Mouse (Mus musculus): ENCODE data around the gene Stat6. TPM values are rescaled to one million over a fixed set of nuclear protein-coding genes. Genes with fewer than 3 reads are reported as not detected.

The Stat6 gene
- polyA plus RNA-seq, 1 experiment from 2014 or later, result 5.0 TPM

GRCm38 (mm10) chr10:127668093-127669050, 25.6 kb downstream of the Stat6 start, which contains the start of gene Nab2:
TSS of gene Nab2 (minus strand) at chr10:127668568.
- Histone ChIP-seq H3K36me3 (no peaks in the 10 kb centered on the region), H3K9me3 (replicated peaks) (no peaks in the 10 kb centered on the region), H3K4me2 (peak within 1 kb of the TSS; percentile 96), H3K9ac (replicated peaks) (peak within 1 kb of the TSS; percentile 44), H3K27ac (replicated peaks) (peak within 1 kb of the TSS; percentile 78), H3K4me3 (replicated peaks) (peak within 1 kb of the TSS; percentile 54), H3K4me1 (peaks cover 46% of the 10 kb centered on the region), H3K27me3 (replicated peaks) (peaks cover 53% of the 10 kb centered on the region)
- no peak for ATAC-seq (ENCODE audit: low FRiP score)
- 3% methylated on average over 38 of the region's 40 CpGs for WGBS

DNA sequence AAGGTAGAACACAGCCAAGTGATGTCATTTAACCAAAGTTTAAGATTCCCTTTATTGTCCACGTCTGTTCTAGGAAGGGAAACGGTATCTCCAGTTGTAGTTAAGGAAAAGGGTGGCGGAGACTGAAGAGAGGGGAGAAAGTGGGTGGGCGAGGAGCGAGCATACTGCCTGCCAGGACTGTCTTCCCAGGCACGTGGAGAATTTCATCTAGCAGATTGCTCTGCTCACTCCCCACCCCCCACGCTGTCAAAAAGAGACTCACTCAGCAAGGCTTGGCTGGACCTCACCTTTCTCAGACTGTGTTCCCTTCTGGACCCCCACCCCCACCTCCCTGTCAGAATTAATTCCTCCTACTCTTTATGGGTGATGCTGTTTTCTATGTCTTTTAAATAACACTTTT, 26.4 kb downstream of the Stat6 start:
- H3K4me2 ChIP-seq, result peak overlapping the region; percentile 96
- H3K36me3 ChIP-seq, result no peaks in the 10 kb centered on the region
- peaks cover 45% of the 10 kb centered on the region for H3K4me1 ChIP-seq
- H3K9me3 ChIP-seq (replicated peaks), result no peaks in the 10 kb centered on the region
- H3K27ac ChIP-seq (replicated peaks), result peak overlapping the region; percentile 78; the same call in 1 of the 2 replicates
- no peak for ATAC-seq (ENCODE audit: low FRiP score)
- no peak overlapping the region for H3K9ac ChIP-seq (replicated peaks)
- peaks cover 45% of the 10 kb centered on the region for H3K27me3 ChIP-seq (replicated peaks)
- WGBS, result 27% methylated on average over 7 of the region's 7 CpGs
- no peak overlapping the region for H3K4me3 ChIP-seq (replicated peaks)

GRCm38 (mm10) chr10:127670185-127670584, 27.4 kb downstream of the Stat6 start:
- Histone ChIP-seq H3K4me1 (peaks cover 39% of the 10 kb centered on the region), H3K4me3 (replicated peaks) (no peak overlapping the region), H3K9ac (replicated peaks) (no peak overlapping the region), H3K9me3 (replicated peaks) (no peaks in the 10 kb centered on the region), H3K36me3 (no peaks in the 10 kb centered on the region), H3K27me3 (replicated peaks) (peaks cover 35% of the 10 kb centered on the region), H3K27ac (replicated peaks) (no peak overlapping the region), H3K4me2 (no peak overlapping the region)
- no peak for ATAC-seq (ENCODE audit: low FRiP score)
- 96% methylated on average over 2 of the region's 2 CpGs for WGBS

- 45% methylated on average over 2 of the region's 2 CpGs for WGBS
- H3K4me2 ChIP-seq, result no peak overlapping the region
- no peak for ATAC-seq (ENCODE audit: low FRiP score)
These were observed 28.5 kb downstream of the Stat6 start for GRCm38 (mm10) chr10:127671276-127671675.

GRCm38 (mm10) chr10:127674046-127674655, 31.4 kb downstream of the Stat6 start:
- Histone ChIP-seq H3K9me3 (replicated peaks) (no peaks in the 10 kb centered on the region), H3K27ac (replicated peaks) (no peak overlapping the region), H3K4me2 (no peak overlapping the region), H3K9ac (replicated peaks) (no peak overlapping the region), H3K36me3 (no peaks in the 10 kb centered on the region), H3K27me3 (replicated peaks) (peaks cover 9% of the 10 kb centered on the region; the same call in 1 of the 2 replicates), H3K4me1 (peaks cover 20% of the 10 kb centered on the region), H3K4me3 (replicated peaks) (no peak overlapping the region)
- WGBS, result 96% methylated on average over 6 of the region's 6 CpGs
- ATAC-seq (ENCODE audit: low FRiP score), result no peak

More at GRCm38 (mm10) chr10:127671276-127671675, 28.5 kb downstream of the Stat6 start:
- no peak overlapping the region for H3K4me3 ChIP-seq (replicated peaks)
- no peaks in the 10 kb centered on the region for H3K36me3 ChIP-seq
- no peaks in the 10 kb centered on the region for H3K9me3 ChIP-seq (replicated peaks)
- H3K4me1 ChIP-seq, result peaks cover 35% of the 10 kb centered on the region
- H3K27ac ChIP-seq (replicated peaks), result no peak overlapping the region
- no peak overlapping the region for H3K9ac ChIP-seq (replicated peaks)
- peaks cover 24% of the 10 kb centered on the region for H3K27me3 ChIP-seq (replicated peaks)

DNA sequence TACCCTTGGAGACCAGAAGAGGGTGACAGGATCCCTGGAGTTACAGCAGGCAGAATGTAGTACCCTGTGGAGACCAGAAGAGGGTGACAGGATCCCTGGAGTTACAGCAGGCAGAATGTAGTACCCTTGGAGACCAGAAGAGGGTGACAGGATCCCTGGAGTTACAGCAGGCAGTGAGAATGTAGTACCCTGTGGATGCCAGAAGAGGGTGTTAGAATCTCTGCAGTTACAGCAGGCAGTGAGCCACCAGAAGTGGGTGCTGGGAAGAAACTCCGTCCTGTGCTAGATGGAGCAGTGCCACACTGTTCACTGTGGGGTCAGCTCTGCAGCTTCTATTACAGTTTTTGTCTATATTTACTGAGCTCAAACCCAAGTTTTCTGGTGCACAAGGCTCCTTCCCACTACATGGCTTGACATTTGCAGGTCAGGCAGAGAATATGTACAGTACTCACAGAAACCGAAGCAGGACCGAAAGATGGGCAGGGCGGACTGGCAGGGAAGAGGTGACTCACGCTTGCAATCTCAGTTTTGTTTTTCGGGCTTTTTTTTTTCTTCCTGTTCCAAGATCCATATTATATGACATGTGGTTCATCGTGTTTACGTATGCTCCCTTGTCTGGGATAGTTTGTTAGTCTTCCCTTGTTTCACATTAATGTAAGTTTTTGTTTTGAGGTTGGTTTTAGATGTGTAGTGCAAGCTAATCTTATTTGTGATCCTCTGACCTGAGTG, 32.2 kb downstream of the Stat6 start:
- Histone ChIP-seq H3K4me3 (replicated peaks) (no peak overlapping the region), H3K9me3 (replicated peaks) (no peaks in the 10 kb centered on the region), H3K36me3 (no peaks in the 10 kb centered on the region), H3K27ac (replicated peaks) (peak overlapping the region; percentile 60; the same call in 1 of the 2 replicates), H3K27me3 (replicated peaks) (peaks cover 4% of the 10 kb centered on the region; the same call in 1 of the 2 replicates), H3K9ac (replicated peaks) (no peak overlapping the region), H3K4me1 (peaks cover 20% of the 10 kb centered on the region), H3K4me2 (no peak overlapping the region)
- 88% methylated on average over 8 of the region's 8 CpGs for WGBS
- ATAC-seq (ENCODE audit: low FRiP score), result no peak

DNA sequence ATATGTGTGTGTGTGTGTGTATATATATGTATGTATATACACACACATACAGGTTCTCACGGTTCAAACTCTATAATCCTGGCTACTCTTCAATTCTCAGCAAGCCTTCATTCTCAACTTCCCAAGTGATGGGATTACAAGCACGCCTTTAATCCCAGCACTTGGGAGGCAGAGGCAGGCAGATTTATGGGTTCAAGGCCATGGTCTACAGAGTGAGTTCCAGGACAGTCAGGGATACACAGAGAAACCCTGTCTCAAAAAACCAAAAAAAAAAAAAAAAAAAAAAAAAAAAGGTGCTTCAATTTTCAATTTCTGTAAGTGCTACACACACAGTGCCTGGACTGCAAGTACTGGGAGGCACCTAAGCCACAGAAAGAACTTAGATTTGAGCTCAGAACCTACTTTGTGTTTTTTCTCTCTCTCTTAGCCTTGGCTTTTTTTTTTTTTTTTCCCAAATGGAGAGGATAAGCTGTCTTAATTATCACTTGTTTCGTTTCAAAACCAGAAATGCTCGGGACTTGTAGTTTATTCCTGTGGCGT, 33.1 kb downstream of the Stat6 start:
- 56% methylated on average over 5 of the region's 5 CpGs for WGBS
- Histone ChIP-seq H3K36me3 (no peaks in the 10 kb centered on the region), H3K27me3 (replicated peaks) (no peaks in the 10 kb centered on the region), H3K4me2 (peak overlapping the region; percentile 91), H3K4me1 (peaks cover 20% of the 10 kb centered on the region), H3K9ac (replicated peaks) (peak overlapping the region; percentile 57), H3K9me3 (replicated peaks) (no peaks in the 10 kb centered on the region), H3K27ac (replicated peaks) (peak overlapping the region; percentile 77), H3K4me3 (replicated peaks) (peak overlapping the region; percentile 60)
- ATAC-seq (ENCODE audit: low FRiP score), result no peak

DNA sequence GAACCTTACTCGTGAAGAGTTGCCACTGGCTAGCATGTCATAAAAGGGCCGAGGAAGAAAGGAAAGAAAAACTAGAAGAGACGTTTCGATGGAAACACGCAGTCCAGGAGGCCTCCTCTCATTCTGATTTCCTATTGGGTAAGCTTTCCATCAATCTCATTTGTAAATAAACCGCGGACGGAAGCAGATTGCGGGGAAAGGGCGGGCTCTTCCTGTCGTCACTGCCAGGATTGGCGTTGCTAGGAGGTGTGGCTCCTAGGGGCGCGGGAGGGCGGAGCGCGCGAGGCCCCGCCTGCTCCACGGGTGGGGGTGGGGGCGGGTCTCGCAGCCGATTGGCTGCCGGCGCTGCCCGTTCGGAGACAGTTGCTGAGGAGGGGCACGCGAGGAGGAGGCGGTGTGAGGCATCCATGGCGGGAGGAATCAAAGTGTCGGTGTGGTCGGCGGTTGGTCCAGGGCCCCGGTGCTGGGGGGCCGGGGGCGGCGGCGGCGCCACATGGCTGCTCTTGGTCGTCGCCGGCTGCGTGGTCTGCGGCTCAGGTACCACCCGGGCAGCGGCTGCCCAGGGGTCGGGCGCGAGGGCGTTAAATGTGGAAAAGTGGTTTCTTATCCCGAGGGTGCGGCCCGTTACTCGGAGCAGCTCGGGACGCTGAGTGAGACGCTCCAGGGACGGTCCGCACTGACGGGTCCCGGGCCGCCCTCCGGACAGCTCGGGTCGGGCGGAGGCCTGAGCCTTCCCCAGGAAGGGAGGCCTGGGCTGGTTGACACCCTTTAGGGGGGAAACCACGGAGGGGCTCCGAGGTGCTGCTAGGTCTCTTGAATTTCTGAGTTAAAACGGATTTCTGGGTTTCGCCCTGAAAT, 34.1 kb downstream of the Stat6 start:
- Histone ChIP-seq H3K36me3 (no peaks in the 10 kb centered on the region), H3K4me3 (replicated peaks) (peak overlapping the region; percentile 60), H3K27me3 (replicated peaks) (no peaks in the 10 kb centered on the region), H3K9me3 (replicated peaks) (no peaks in the 10 kb centered on the region), H3K4me1 (peaks cover 20% of the 10 kb centered on the region), H3K4me2 (peak overlapping the region; percentile 91), H3K27ac (replicated peaks) (peak overlapping the region; percentile 77), H3K9ac (replicated peaks) (peak overlapping the region; percentile 60)
- ATAC-seq (ENCODE audit: low FRiP score), result peak; percentile 97
- under 1% methylated on average over 71 of the region's 71 CpGs for WGBS

- H3K36me3 ChIP-seq, result no peaks in the 10 kb centered on the region
- H3K27me3 ChIP-seq (replicated peaks), result no peaks in the 10 kb centered on the region
- peaks cover 20% of the 10 kb centered on the region for H3K4me1 ChIP-seq
- ATAC-seq (ENCODE audit: low FRiP score), result peak; percentile 9; the same call in 1 of the 2 replicates
- no peaks in the 10 kb centered on the region for H3K9me3 ChIP-seq (replicated peaks)
- peak overlapping the region; percentile 60 for H3K9ac ChIP-seq (replicated peaks)
- 15% methylated on average over 14 of the region's 14 CpGs for WGBS
- no peak overlapping the region for H3K27ac ChIP-seq (replicated peaks)
- H3K4me3 ChIP-seq (replicated peaks), result peak overlapping the region; percentile 60
- peak overlapping the region; percentile 91 for H3K4me2 ChIP-seq
These were observed 35.0 kb downstream of the Stat6 start for GRCm38 (mm10) chr10:127677591-127678336.

DNA sequence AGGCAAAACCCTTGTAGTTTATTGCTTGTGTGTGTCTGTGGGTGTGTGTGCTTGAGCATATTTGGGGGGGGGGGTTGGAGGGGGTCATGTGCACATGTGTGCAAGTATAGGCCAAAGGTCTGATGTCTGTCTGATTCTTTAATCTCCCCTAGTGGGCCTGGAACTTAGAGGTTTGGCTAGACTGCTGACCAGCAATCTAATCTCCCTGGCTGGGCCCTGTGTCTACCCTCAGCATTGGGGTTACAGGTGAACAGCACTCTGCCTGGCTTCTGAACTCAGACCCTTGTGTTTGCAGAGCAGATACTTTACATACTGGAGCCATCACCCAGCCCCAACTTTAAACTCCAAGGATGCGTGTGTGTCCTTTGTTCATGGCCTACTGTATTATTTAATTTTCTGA, 36.4 kb downstream of the Stat6 start:
- Histone ChIP-seq H3K27ac (replicated peaks) (no peak overlapping the region), H3K27me3 (replicated peaks) (no peaks in the 10 kb centered on the region), H3K4me1 (peaks cover 20% of the 10 kb centered on the region), H3K36me3 (no peaks in the 10 kb centered on the region), H3K4me2 (no peak overlapping the region), H3K9ac (replicated peaks) (no peak overlapping the region), H3K4me3 (replicated peaks) (no peak overlapping the region), H3K9me3 (replicated peaks) (no peaks in the 10 kb centered on the region)
- ATAC-seq (ENCODE audit: low FRiP score), result no peak
- 87% methylated on average over 1 of the region's 1 CpGs for WGBS
